Mouse (Mus musculus) brown adipose tissue, adult 24 weeks (tissue): Measurements from ENCODE around the gene Cadps2. TPM values are rescaled to one million over a fixed set of nuclear protein-coding genes. Genes with fewer than 3 reads are reported as not detected.

Experiments
- H3K27ac ChIP-seq: fragments of 200-500 bp; replicated peaks from 2 replicates; pipeline ENCODE4 v1.5.1; 2012; ENCODE audit warnings: low read depth, mild to moderate bottlenecking, low read length
- H3K4me1 ChIP-seq: fragments of 200-500 bp; 2 replicates; pipeline ENCODE4 v1.6.1; 2012; ENCODE audit warnings: low read length, mixed read lengths; ENCODE audit not compliant: control insufficient read depth, insufficient read depth, insufficient read length
- H3K4me3 ChIP-seq: fragments of 200-500 bp; 2 replicates; pipeline ENCODE4 v1.5.1; 2012; ENCODE audit warnings: low read depth, mild to moderate bottlenecking, low read length, moderate library complexity; ENCODE audit not compliant: insufficient read depth
- polyA plus RNA-seq: library from polyadenylated mRNA; stranded (reverse); fragments of >200 nt; gene quantifications from 2 replicates; pipeline ENCODE4 v1.2.4, GENCODE M21; 2012; ENCODE audit not compliant: missing spikeins, insufficient read depth, insufficient read length

Gene Cadps2
- polyA plus RNA-seq, 1 experiment, result 1.1 TPM

DNA sequence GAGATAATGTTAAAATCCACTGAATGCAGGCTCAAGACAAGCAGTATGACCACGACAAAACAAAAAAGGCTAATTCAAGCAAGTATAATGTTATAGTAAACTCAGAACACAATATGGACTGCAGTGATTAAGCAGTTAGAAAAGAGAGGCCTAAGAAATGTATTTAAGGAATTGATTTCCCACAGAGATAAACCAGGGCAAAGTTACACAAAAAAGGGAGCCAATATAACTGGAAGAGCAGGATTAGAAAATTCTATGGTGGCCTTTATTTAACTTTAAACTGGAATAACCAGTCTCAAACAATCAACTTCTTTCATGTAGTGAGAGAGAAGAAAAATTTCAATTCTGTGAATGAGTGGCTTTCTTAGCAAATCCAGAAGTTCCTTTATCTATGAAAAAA, 289.3 kb downstream of the Cadps2 start:
- Histone ChIP-seq H3K4me1 (no peaks in the 10 kb centered on the region), H3K4me3 (no peak overlapping the region)

DNA sequence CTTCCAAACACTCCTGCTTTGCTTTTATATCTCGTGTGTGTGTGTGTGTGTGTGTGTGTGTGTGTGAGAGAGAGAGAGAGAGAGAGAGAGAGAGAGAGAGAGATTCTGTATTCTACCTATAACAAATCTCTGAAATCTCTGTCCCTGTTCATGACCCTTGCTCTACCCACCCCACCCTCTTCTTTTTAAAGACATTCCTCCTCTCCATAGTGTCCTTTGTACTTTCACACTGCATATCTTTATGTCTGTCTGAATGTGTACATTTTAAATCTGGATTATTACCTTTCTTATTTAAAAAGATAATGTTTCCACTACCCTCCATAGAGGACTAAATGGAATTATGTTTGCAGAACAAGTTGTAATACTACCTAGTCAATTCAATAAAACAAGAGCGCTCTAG, 315.5 kb downstream of the Cadps2 start:
- Histone ChIP-seq H3K4me1 (no peaks in the 10 kb centered on the region), H3K4me3 (no peak overlapping the region), H3K27ac (no peak overlapping the region)

More for the DNA sequence above, 289.3 kb downstream of the Cadps2 start:
- H3K27ac ChIP-seq, result no peak overlapping the region

DNA sequence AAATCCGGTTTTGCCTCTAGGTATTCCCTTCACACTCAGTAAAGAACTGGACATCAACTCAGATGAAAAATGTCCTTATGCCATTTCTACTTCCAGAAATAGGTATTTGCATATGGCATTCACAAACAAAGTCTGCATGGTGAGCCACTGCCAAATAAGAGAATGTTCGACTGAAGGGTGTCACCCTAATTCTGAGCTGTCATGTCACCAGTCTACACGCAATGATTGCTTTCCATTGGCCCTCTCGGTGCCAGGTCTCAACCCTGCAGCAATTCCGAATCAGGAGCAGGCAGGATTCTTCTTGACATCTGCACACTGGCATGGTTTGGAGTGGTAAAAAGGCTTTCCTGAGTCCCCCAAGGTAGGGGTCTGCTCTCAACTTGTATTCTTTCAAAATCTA, 316.7 kb downstream of the Cadps2 start:
- H3K4me3 ChIP-seq, result no peak overlapping the region
- no peaks in the 10 kb centered on the region for H3K4me1 ChIP-seq
- no peak overlapping the region for H3K27ac ChIP-seq

DNA sequence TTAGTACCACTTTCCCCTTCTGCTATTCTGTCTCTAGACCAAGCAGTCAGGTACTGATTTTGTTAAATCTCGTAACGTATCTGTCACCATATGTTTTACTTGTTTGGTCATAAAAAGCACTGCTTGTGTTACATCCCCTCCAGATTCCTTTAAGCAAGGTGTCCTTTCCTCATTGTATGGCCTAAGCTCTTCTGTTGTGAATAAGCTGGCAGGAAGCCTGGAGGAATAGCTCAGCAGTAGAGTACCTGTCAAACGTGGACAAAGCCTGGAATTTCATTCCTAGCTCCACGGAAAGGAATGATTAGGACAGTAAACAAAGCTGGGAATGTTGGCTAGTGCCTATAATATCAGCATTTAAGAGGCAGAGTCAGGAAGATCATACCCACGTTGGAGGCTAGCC, 340.6 kb downstream of the Cadps2 start:
- H3K4me3 ChIP-seq, result no peak overlapping the region

DNA sequence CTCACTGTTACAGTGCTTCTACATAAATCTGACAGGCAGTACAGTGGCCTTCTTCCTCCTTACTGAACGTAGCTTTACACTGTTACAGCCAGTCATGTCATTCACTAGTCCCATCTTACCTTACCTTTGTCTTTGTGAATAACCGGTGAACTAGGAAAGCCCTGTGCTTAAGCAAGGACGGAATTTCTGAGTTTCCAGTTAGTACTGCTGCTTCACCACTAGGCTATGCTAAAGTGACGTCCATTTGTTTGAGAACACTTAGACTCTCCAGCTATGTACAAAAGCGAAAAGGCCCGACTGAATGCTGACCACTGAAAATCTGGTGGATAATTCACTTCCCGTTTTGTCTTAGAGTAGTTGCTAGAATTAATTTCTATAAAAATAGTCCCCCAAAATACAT, 347.4 kb downstream of the Cadps2 start:
- Histone ChIP-seq H3K4me3 (no peak overlapping the region), H3K27ac (no peak overlapping the region), H3K4me1 (no peaks in the 10 kb centered on the region)

More for the DNA sequence above, 340.6 kb downstream of the Cadps2 start:
- no peaks in the 10 kb centered on the region for H3K4me1 ChIP-seq
- H3K27ac ChIP-seq, result no peak overlapping the region

DNA sequence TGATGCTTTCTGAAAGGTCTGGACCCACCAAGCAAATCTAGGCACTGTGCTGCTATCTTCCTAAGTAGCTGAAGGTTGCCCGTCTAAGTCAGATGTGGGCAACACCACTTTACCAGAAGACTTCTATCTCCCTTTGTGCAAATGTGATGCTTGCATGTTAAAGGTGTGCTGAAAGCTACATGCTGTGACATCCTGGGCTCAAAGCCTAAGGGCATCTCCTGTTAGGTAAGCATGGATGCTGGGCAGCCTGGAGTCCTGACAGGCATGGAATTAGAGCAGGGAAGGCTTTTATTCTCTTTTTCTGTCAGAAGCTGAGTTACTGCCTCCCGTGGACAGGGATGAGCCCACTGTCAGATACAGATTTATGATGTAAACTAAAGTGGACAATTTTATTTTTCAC, 348.8 kb downstream of the Cadps2 start:
- no peaks in the 10 kb centered on the region for H3K4me1 ChIP-seq
- no peak overlapping the region for H3K4me3 ChIP-seq
- H3K27ac ChIP-seq, result no peak overlapping the region

DNA sequence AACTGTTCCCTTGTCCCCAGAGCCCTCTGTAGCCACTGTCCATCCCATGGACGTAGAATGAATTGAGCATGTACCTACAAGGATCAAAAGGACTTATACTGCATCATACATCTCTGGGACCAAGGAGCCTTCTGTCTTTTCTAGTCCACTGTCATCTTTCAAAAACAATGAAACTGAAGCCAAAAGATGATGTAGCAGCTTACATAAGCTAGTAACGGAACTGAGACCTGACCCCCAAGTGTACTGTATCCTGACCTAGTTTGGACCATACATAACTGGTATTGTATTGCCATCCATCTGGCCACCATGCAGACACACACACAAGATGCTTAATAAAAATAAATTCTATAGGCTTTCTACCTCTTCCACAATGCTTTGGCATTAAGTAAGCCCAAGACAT, 350.2 kb downstream of the Cadps2 start:
- Histone ChIP-seq H3K4me1 (no peaks in the 10 kb centered on the region), H3K27ac (no peak overlapping the region), H3K4me3 (no peak overlapping the region)

DNA sequence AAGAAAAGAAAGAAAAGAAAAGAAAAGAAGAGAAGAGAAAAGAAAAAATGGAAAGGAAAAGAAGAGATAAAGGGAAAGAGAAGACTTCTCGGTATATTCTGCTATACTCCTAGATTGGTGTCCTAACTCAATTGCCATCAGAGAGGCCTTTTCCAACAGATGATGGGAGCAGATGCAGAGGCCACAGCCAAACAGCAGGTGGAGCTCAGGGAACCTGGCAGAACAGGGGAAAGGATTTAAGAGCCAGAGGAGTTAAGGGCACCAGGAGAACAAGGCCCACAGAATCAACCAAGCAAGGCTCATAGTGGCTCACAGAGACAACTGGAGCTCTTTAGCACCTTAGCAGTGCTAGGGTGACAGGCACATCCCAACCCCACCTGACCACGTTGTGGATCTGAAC, 366.5 kb downstream of the Cadps2 start:
- H3K27ac ChIP-seq, result no peak overlapping the region
- no peak overlapping the region for H3K4me3 ChIP-seq
- H3K4me1 ChIP-seq, result no peaks in the 10 kb centered on the region

DNA sequence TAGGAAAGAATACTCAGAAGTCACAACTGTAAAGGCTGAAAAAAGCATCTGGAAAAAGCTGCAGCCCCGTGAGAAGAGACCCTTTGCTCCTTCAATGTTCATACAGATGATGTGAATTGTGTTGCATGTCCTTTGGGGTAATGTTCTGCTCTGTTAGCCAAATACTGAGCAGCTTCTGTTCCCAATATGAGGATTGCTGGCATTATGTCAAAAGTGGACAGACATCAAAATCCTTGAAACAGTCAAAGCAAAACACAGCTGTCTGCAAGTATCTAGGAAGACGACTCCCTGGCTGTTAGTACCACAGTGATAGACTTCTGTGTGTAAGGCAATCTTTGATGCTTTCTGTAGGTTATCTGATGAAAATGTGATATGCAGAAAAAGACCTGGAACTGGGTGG, 367.4 kb downstream of the Cadps2 start:
- H3K4me1 ChIP-seq, result no peaks in the 10 kb centered on the region
- H3K27ac ChIP-seq, result no peak overlapping the region
- no peak overlapping the region for H3K4me3 ChIP-seq

DNA sequence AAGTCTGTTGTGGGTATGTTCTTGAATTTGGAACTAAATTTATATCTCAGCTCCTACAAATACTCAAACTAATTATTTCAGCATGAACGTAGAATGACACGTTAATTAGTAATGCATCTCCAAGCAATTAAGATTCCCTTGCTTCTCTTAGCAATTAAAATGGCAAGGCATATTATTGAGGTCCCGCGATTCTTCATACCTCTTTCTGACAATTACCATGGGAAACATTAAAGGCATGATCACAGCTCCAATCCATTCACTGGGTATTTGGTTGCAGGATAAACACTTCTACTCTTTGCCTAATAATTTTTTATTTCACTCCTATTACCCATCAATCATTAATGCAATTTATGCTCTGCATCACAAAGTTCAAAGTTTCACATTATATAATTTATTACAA, 371.3 kb downstream of the Cadps2 start:
- Histone ChIP-seq H3K4me3 (no peak overlapping the region), H3K4me1 (no peaks in the 10 kb centered on the region), H3K27ac (no peak overlapping the region)

DNA sequence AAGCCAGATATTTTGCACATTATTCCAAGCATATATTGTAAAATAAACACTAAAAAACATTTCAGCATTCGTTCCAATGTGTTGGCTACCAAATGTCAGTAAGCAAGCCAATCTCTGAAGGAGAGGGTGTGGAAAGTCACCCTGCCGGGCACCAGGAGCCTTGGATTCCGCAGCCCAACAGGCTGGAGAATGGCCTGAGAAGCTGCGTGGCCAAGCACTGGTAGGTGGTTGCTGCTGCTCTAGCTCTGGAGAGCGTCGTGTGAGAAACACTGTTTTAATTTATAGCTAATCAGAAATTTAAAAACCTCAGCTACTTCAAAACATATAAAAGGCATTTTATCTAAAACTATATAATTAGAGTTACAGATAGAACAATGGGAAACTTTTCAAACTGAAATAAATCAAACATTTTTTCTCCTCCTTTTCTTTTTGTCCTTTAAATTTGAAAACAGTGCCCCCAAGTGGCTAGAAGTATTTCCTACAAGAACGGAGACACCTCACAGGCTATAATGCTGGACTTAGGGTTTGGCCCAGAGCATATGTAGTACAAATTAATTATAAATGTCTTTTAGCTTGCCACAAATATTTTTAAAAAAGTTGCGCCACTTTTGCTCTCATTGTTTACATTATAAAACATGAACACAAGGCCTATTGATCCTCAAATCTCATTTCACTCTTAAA, 376.5 kb downstream of the Cadps2 start:
- Histone ChIP-seq H3K4me3 (no peak overlapping the region), H3K27ac (no peak overlapping the region), H3K4me1 (no peaks in the 10 kb centered on the region)

DNA sequence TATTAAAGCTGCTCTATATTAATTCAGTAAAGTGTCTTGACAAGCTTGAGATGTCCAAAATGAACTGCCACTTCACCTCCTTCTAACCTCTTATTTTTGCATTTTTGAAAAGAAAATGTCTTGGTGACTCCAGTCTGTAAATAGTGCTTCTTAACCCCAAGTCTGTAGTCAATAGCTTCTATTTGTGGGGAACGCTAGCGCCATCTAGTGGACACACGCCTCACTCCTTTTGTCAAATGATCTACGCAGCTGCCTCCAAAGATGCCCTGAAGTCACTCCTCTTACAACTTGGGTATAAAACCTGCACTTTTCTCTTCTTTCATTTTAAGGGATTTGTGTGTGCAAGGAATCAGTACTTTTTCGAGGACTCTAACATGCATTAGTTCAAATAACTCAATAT, 381.5 kb downstream of the Cadps2 start:
- Histone ChIP-seq H3K4me3 (no peak overlapping the region), H3K27ac (no peak overlapping the region), H3K4me1 (no peaks in the 10 kb centered on the region)

DNA sequence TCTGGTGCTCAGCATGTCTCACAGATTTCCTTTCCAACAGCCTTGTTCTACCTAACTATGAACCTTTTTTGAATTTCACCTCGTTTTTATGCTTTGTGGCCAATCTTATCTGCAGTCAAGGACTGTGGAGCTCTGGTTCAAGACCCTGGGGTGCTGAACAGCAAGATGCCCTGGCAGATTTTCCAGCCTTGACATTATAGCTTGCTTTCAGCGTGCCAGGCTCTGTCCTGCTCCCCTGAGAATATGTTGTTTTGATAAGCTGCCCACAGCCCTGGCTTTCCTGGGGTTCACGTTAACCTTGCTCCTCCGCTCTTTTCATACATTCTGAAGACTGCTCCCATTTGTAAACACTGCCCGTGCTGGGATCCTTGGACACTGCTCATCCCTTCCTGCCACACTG, 385.3 kb downstream of the Cadps2 start:
- no peak overlapping the region for H3K4me3 ChIP-seq
- no peak overlapping the region for H3K27ac ChIP-seq
- no peaks in the 10 kb centered on the region for H3K4me1 ChIP-seq

DNA sequence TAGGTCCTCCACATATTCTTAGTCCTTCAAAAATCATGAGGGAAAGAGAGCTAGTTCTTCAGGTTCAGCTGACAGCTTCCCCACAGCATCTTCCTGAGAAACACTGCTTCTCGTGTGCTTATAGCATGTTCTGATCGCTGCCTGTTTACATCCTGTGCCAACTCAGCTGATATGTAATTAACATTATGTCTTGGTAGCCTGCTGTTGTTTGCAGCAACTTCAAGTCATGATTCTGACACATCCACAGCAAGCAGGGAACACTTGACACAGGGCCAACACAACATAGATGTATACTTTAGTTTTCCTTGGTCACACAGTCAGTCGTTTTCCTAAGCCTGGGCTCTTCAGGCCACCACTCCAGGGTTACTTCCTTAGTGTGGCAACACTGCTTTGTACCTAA, 399.3 kb downstream of the Cadps2 start:
- Histone ChIP-seq H3K4me1 (no peaks in the 10 kb centered on the region), H3K27ac (no peak overlapping the region), H3K4me3 (no peak overlapping the region)

DNA sequence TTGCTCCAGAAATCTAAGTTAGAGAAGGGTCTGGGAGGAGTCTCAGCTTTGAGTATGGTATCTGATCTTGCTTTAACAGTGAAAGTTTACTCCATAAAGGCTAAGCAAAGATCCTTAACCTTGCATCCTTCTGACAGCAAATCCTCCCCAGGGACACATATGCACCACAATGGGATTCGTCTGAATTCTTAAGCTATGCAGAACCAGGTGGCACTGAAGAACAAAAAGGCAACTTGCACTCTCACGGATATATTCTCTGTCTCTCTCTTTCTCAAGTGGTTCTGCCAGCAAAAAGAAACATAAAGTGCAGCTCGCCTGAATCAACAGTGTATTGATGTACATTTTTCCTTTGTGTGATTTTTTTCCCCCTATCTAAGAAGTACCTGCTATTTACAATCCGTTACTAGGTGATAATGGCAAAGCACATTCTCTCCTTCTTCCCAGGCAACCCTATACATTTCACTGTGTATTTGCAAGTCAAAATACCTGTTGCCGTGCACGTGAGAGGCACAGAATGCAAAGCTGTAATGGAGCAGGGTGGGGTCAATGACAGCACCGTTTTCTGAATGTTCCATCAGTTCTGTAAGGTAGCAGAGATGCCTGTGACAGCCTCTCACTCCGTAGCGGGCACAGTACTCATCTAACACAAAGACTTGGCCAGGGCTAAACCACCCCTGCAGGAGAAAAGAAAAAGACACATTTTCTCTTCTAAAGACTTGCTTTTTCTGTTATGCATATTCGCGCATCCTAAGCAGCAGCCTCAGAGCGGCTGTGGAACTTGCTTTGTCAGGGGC, 428.8 kb downstream of the Cadps2 start:
- Histone ChIP-seq H3K4me3 (no peak overlapping the region), H3K4me1 (no peaks in the 10 kb centered on the region), H3K27ac (no peak overlapping the region)

DNA sequence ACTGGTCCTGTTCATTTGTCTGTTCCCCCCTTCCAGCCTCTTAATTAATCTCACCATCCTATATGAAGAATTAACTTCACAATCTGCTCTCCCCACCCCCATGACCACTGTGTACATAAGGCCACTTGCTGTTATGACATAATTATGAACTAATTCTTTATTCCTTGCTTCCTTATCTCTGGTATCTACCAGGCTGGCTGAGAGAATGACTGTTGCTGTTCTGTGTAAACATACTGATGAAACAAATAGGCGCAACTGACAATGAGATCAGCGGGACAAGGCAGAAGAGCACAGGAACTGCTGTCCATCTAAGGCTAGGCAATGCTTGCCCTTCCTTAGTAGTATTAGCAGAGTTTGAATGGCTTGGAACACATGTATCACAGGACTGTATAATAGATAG, 445.1 kb downstream of the Cadps2 start:
- H3K4me1 ChIP-seq, result no peaks in the 10 kb centered on the region
- no peak overlapping the region for H3K4me3 ChIP-seq
- no peak overlapping the region for H3K27ac ChIP-seq
